Mouse (Mus musculus): Measurements from ENCODE around the gene Pts.

- TF ChIP-seq POLR2A (IDR thresholded peaks at IDR 0.05; ENCODE audit: extremely low read depth, insufficient read depth, low read length) (no peak), CTCF (IDR thresholded peaks at IDR 0.05; ENCODE audit: extremely low read depth, insufficient read depth, low read length) (no peak)
Observed at GRCm38 (mm10) chr9:50496546-50496945, 32.0 kb downstream of the Pts start.
